Mouse (Mus musculus): Measurements from ENCODE around the gene Nos2.

GRCm38 (mm10) chr11:78961221-78961620 lies 40.6 kb downstream of the Nos2 start:
- TF ChIP-seq GATA1 (IDR thresholded peaks at IDR 0.05; ENCODE audit: borderline replicate concordance, low read length): no peak
- no peak for TF ChIP-seq FLI1 (IDR thresholded peaks at IDR 0.05; ENCODE audit: low read length)
